Mouse (Mus musculus) embryonic facial prominence, embryonic 11.5 days (tissue): Measurements from ENCODE around the gene Cpsf2. TPM values are rescaled to one million over a fixed set of nuclear protein-coding genes. Genes with fewer than 3 reads are reported as not detected.
"Not testable (repeated sequence)": the region's sequence is repeated elsewhere in the genome, so short reads cannot be mapped to it uniquely, and the experiment has no call there.

Experiments
- ATAC-seq: fragments of 200-750 bp; cut with Nextera tagmentation; replicated peaks from 2 replicates; pipeline ENCODE4 v1.8.0; 2017; ENCODE audit warnings: low read depth; ENCODE audit not compliant: insufficient number of reproducible peaks, low FRiP score, low TSS enrichment
- DNase-seq: peaks from one replicate; pipeline ENCODE4 v3.0.0-alpha.2; 2015; ENCODE audit warnings: low spot score
- H3K27ac ChIP-seq: fragments of 300-500 bp; sonication (generic); replicated peaks from 2 replicates; pipeline ENCODE4 v1.5.1; 2014; ENCODE audit warnings: mild to moderate bottlenecking, low read depth, low read length, control low read depth
- H3K27me3 ChIP-seq: fragments of 300-500 bp; sonication (generic); 2 replicates; pipeline ENCODE4 v1.6.1; 2014; ENCODE audit warnings: mild to moderate bottlenecking, low read length, moderate library complexity, mixed read lengths; ENCODE audit not compliant: control insufficient read depth, insufficient read depth
- H3K36me3 ChIP-seq: fragments of 300-500 bp; sonication (generic); replicated peaks from 2 replicates; pipeline ENCODE4 v1.6.1; 2014; ENCODE audit warnings: low read depth, mild to moderate bottlenecking, low read length, moderate library complexity, mixed read lengths; ENCODE audit not compliant: control insufficient read depth, insufficient read depth
- H3K4me1 ChIP-seq: fragments of 300-500 bp; sonication (generic); 2 replicates; pipeline ENCODE4 v1.6.1; 2014; ENCODE audit warnings: low read length, mixed read lengths; ENCODE audit not compliant: control insufficient read depth, insufficient read depth
- H3K4me2 ChIP-seq: fragments of 300-500 bp; sonication (generic); 2 replicates; pipeline ENCODE4 v1.6.1; 2014; ENCODE audit warnings: low read depth, mild to moderate bottlenecking, control low read depth, low read length, moderate library complexity
- H3K4me3 ChIP-seq: fragments of 300-500 bp; sonication (generic); 2 replicates; pipeline ENCODE4 v1.5.1; 2014; ENCODE audit warnings: low read depth, low read length, control low read depth
- H3K9ac ChIP-seq: fragments of 300-500 bp; sonication (generic); replicated peaks from 2 replicates; pipeline ENCODE4 v1.6.1; 2014; ENCODE audit warnings: mild to moderate bottlenecking, control low read depth, low read length
- H3K9me3 ChIP-seq: fragments of 300-500 bp; sonication (generic); replicated peaks from 2 replicates; pipeline ENCODE4 v1.6.1; 2016; ENCODE audit warnings: mild to moderate bottlenecking, low read length, inconsistent platforms, mixed read lengths; ENCODE audit not compliant: control insufficient read depth
- WGBS: fragments of 180-500 bp; shearing (Covaris S2); extraction: QIAGEN DNeasy Blood & Tissue Kit; methylation state at CpG from one replicate; pipeline ENCODE4 v1.1.7; 2014; 5-methylcytosine and 5-hydroxymethylcytosine counted together
- polyA plus RNA-seq: library from polyadenylated mRNA; unstranded; fragments of >200 nt; fragmentation: Nextera tagmentation; extraction: Ambion mirVana; gene quantifications from 2 replicates; pipeline ENCODE4 v1.2.1, GENCODE M21; 2014

Cpsf2 gene
- polyA plus RNA-seq: 42.5 and 46.5 TPM in 2 replicates

GRCm38 (mm10) chr12:101975601-101976571, at the start of gene Cpsf2:
TSS of gene Cpsf2 (plus strand) at chr12:101975988.
- Histone ChIP-seq H3K9ac (peak within 1 kb of the TSS; percentile 92), H3K27ac (peak within 1 kb of the TSS; percentile 75), H3K4me2 (peak within 1 kb of the TSS; percentile 49), H3K9me3 (no peaks in the 10 kb centered on the region), H3K4me1 (no peaks in the 10 kb centered on the region), H3K4me3 (peak within 1 kb of the TSS; percentile 86), H3K27me3 (no peaks in the 10 kb centered on the region), H3K36me3 (no peaks in the 10 kb centered on the region; the same call in 1 of the 2 replicates)
- under 1% methylated on average over 77 of the region's 77 CpGs for WGBS
- peak; percentile 95 for ATAC-seq
- DNase-seq: peak; percentile 79

GRCm38 (mm10) chr12:101928423-101928822, 47.4 kb upstream of the Cpsf2 start:
- H3K4me2 ChIP-seq: no peak overlapping the region
- no peaks in the 10 kb centered on the region for H3K4me1 ChIP-seq
- H3K27me3 ChIP-seq: no peaks in the 10 kb centered on the region
- 96% methylated on average over 1 of the region's 1 CpGs for WGBS
- no peaks in the 10 kb centered on the region for H3K9me3 ChIP-seq
- ATAC-seq (no peak), DNase-seq (no peak)
- peaks cover 2% of the 10 kb centered on the region for H3K36me3 ChIP-seq
- H3K27ac ChIP-seq: no peak overlapping the region
- no peak overlapping the region for H3K9ac ChIP-seq
- H3K4me3 ChIP-seq: no peak overlapping the region

- no peak for ATAC-seq
- 94% methylated on average over 3 of the region's 3 CpGs for WGBS
These were observed 40.6 kb upstream of the Cpsf2 start for GRCm38 (mm10) chr12:101935223-101935622.

GRCm38 (mm10) chr12:101937572-101937971, 38.2 kb upstream of the Cpsf2 start:
- peaks cover 4% of the 10 kb centered on the region for H3K36me3 ChIP-seq
- H3K4me2 ChIP-seq: no peak overlapping the region
- no peak for DNase-seq
- 82% methylated on average over 7 of the region's 7 CpGs for WGBS
- no peaks in the 10 kb centered on the region for H3K27me3 ChIP-seq
- no peak overlapping the region for H3K27ac ChIP-seq
- H3K4me3 ChIP-seq: no peak overlapping the region
- H3K4me1 ChIP-seq: no peaks in the 10 kb centered on the region
- ATAC-seq: no peak
- H3K9me3 ChIP-seq: no peaks in the 10 kb centered on the region
- no peak overlapping the region for H3K9ac ChIP-seq

More at GRCm38 (mm10) chr12:101935223-101935622, 40.6 kb upstream of the Cpsf2 start:
- Histone ChIP-seq H3K4me3 (no peak overlapping the region), H3K4me2 (no peak overlapping the region), H3K4me1 (no peaks in the 10 kb centered on the region), H3K36me3 (0 out of 2 replicates have a peak, but pooled peaks cover 4% of the 10 kb centered on the region), H3K27me3 (no peaks in the 10 kb centered on the region), H3K27ac (no peak overlapping the region), H3K9me3 (no peaks in the 10 kb centered on the region), H3K9ac (no peak overlapping the region)
- no peak for DNase-seq

- Histone ChIP-seq H3K27ac (no peak overlapping the region), H3K4me3 (no peak overlapping the region), H3K4me2 (no peak overlapping the region), H3K9me3 (no peaks in the 10 kb centered on the region), H3K4me1 (no peaks in the 10 kb centered on the region), H3K9ac (no peak overlapping the region), H3K36me3 (peaks cover 5% of the 10 kb centered on the region), H3K27me3 (no peaks in the 10 kb centered on the region)
- 88% methylated on average over 8 of the region's 8 CpGs for WGBS
- ATAC-seq (no peak), DNase-seq (no peak)
These were observed 27.8 kb upstream of the Cpsf2 start for GRCm38 (mm10) chr12:101947986-101948385.

- 82% methylated on average over 4 of the region's 4 CpGs for WGBS
- Histone ChIP-seq H3K4me1 (no peaks in the 10 kb centered on the region), H3K27me3 (no peaks in the 10 kb centered on the region), H3K9me3 (no peaks in the 10 kb centered on the region), H3K27ac (no peak overlapping the region), H3K36me3 (peaks cover 5% of the 10 kb centered on the region), H3K9ac (no peak overlapping the region), H3K4me3 (no peak overlapping the region), H3K4me2 (no peak overlapping the region)
- DNase-seq (no peak), ATAC-seq (no peak)
These were observed 27.0 kb upstream of the Cpsf2 start for GRCm38 (mm10) chr12:101948801-101949200.

- ATAC-seq, H3K4me1 ChIP-seq, H3K9me3 ChIP-seq, DNase-seq, H3K27me3 ChIP-seq, H3K4me3 ChIP-seq, H3K27ac ChIP-seq, H3K4me2 ChIP-seq, H3K9ac ChIP-seq, H3K36me3 ChIP-seq: not testable (repeated sequence)
- 92% methylated on average over 8 of the region's 8 CpGs for WGBS
These were observed 20.0 kb upstream of the Cpsf2 start for GRCm38 (mm10) chr12:101955821-101956220.
